Mouse (Mus musculus) hindbrain, postnatal 0 days (tissue): Measurements from ENCODE around the gene Amot. TPM values are rescaled to one million over a fixed set of nuclear protein-coding genes. Genes with fewer than 3 reads are reported as not detected.

Experiments used
- ATAC-seq: fragments of 200-750 bp; cut with Nextera tagmentation; 2 replicates; pipeline ENCODE4 v1.8.0; 2017; ENCODE audit warnings: mild to moderate bottlenecking, moderate TSS enrichment, moderate library complexity
- DNase-seq: peaks from one replicate; pipeline ENCODE4 v3.0.0-alpha.2; 2015; ENCODE audit warnings: low spot score
- H3K27ac ChIP-seq: fragments of 300-500 bp; sonication (generic); 2 replicates; pipeline ENCODE4 v1.5.1; 2014; ENCODE audit warnings: mild to moderate bottlenecking
- H3K27me3 ChIP-seq: fragments of 300-500 bp; sonication (generic); 2 replicates; pipeline ENCODE4 v1.6.1; 2014; ENCODE audit warnings: low read length, mixed read lengths; ENCODE audit not compliant: insufficient read depth
- H3K36me3 ChIP-seq: fragments of 300-500 bp; sonication (generic); 2 replicates; pipeline ENCODE4 v1.6.1; 2014; ENCODE audit warnings: low read length, mixed read lengths; ENCODE audit not compliant: insufficient read depth
- H3K4me1 ChIP-seq: fragments of 300-500 bp; sonication (generic); 2 replicates; pipeline ENCODE4 v1.6.1; 2014; ENCODE audit warnings: antibody characterized with exemption, low read length, mixed read lengths; ENCODE audit not compliant: insufficient read depth
- H3K4me2 ChIP-seq: fragments of 300-500 bp; sonication (generic); 2 replicates; pipeline ENCODE4 v1.6.1; 2014; ENCODE audit warnings: low read depth, mild to moderate bottlenecking, low read length, moderate library complexity, mixed read lengths
- H3K4me3 ChIP-seq: fragments of 300-500 bp; sonication (generic); 2 replicates; pipeline ENCODE4 v1.5.1; 2014; ENCODE audit warnings: low read length
- H3K9ac ChIP-seq: fragments of 300-500 bp; sonication (generic); replicated peaks from 2 replicates; pipeline ENCODE4 v1.6.1; 2014; ENCODE audit warnings: mild to moderate bottlenecking, low read length, moderate library complexity, mixed read lengths
- H3K9me3 ChIP-seq: fragments of 300-500 bp; sonication (generic); 2 replicates; pipeline ENCODE4 v1.6.1; 2016; ENCODE audit warnings: low read length, mixed read lengths
- CTCF ChIP-seq: IDR thresholded peaks from 2 replicates; pipeline ENCODE4 v1.5.1; 2016; ENCODE audit warnings: antibody characterized with exemption, control low read depth, low read depth
- WGBS: fragments of 180-500 bp; shearing (Covaris S2); extraction: QIAGEN DNeasy Blood & Tissue Kit; methylation state at CpG from one replicate; pipeline ENCODE4 v1.1.7; 2014; 5-methylcytosine and 5-hydroxymethylcytosine counted together
- polyA plus RNA-seq: library from polyadenylated mRNA; unstranded; fragments of >200 nt; fragmentation: Nextera tagmentation; extraction: Ambion mirVana; gene quantifications from 2 replicates; pipeline ENCODE4 v1.2.1, GENCODE M21; 2015
- total RNA-seq: library from RNA; depleted of rRNA; stranded (reverse); fragments of >200 nt; gene quantifications from 2 replicates; pipeline ENCODE4 v1.2.3, GENCODE M21; 2014

Amot gene
- total and polyA plus RNA-seq, 2 experiments from 2014 or later, result 9.4 to 29.8 TPM

DNA sequence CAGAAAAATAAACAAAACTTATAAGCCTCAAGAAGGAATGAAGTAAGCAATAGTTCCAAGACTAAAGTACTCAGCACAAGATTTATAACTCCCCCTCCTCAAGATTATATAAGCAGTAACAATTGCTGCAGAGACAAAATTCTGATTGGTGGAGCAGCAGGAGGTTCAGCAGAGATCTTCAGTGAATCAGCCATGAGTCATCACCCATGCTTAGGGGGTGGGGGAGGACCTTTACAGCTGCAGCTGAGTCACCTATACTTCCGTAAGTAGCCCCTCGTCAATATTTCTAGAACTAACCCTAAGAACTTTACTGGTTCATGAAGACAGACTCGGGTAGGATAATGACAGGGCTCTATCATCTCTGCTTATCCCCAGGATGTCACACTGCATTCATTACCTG lies 43.6 kb downstream of the Amot start:
- DNase-seq (no peak), ATAC-seq (no peak)
- no peaks in the 10 kb centered on the region for H3K27me3 ChIP-seq
- no peak overlapping the region for H3K27ac ChIP-seq
- no peaks in the 10 kb centered on the region for H3K36me3 ChIP-seq
- no peak overlapping the region for H3K9ac ChIP-seq
- H3K9me3 ChIP-seq, result no peaks in the 10 kb centered on the region
- 89% methylated on average over 3 of the region's 3 CpGs for WGBS
- H3K4me3 ChIP-seq, result no peak overlapping the region
- no peaks in the 10 kb centered on the region for H3K4me1 ChIP-seq
- TF ChIP-seq CTCF, result no peak
- H3K4me2 ChIP-seq, result no peak overlapping the region

GRCm38 (mm10) chrX:145456251-145456650 lies 48.7 kb downstream of the Amot start:
- H3K27me3 ChIP-seq, result no peaks in the 10 kb centered on the region
- H3K36me3 ChIP-seq, result no peaks in the 10 kb centered on the region
- 77% methylated on average over 4 of the region's 4 CpGs for WGBS
- no peak overlapping the region for H3K27ac ChIP-seq
- no peak overlapping the region for H3K4me3 ChIP-seq
- no peak overlapping the region for H3K4me2 ChIP-seq
- DNase-seq, result no peak
- no peak for ATAC-seq
- no peaks in the 10 kb centered on the region for H3K4me1 ChIP-seq
- no peaks in the 10 kb centered on the region for H3K9me3 ChIP-seq
- TF ChIP-seq CTCF, result no peak
- no peak overlapping the region for H3K9ac ChIP-seq

DNA sequence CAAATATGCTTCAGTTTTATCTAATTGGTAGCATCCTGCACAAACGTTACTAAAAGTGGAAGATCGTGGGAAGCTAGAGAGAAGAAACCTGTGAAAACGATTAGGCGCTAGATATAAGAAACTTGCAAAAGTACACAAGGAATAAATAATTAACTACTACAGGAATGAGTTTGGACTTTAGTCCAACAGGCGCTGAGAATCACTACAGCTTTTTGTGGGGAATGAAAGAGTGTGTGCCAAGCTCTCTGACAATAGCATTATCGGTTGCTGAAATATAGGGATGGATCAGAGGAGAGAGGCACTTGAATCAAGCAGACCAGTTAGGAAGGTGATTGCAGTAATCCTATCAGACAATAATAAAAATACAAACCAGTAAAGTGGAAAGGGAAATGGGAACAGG lies 49.4 kb downstream of the Amot start:
- WGBS, result 85% methylated on average over 6 of the region's 6 CpGs

DNA sequence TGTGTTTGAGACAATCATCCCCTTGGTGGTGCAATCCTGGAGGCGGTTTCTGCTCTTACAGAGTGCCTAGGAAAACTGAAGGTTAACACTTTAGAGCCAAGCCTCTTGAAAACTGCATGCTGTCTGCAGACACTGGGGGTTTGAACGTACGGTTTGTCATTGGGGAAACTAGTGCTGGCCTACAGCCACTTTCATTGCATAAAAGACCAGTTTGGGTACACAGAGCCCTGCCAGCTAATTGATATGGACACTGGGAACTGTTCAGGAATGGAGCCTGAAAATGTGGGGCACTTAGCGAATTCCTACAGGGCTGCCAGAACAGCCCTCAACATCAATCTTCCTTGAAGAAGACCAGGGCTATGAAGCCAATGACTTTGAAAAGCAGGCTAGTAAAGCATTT lies 50.2 kb downstream of the Amot start:
- Histone ChIP-seq H3K4me2 (no peak overlapping the region), H3K4me1 (no peaks in the 10 kb centered on the region), H3K27ac (no peak overlapping the region; the same call in 1 of the 2 replicates), H3K9ac (no peak overlapping the region), H3K9me3 (no peaks in the 10 kb centered on the region), H3K36me3 (no peaks in the 10 kb centered on the region), H3K27me3 (no peaks in the 10 kb centered on the region), H3K4me3 (no peak overlapping the region)
- no peak for TF ChIP-seq CTCF
- ATAC-seq (peak; percentile 62), DNase-seq (peak; percentile 48)
- 67% methylated on average over 4 of the region's 4 CpGs for WGBS

More for the DNA sequence above, 49.4 kb downstream of the Amot start:
- no peak overlapping the region for H3K4me2 ChIP-seq
- no peak for TF ChIP-seq CTCF
- no peaks in the 10 kb centered on the region for H3K4me1 ChIP-seq
- H3K9ac ChIP-seq, result no peak overlapping the region
- H3K4me3 ChIP-seq, result no peak overlapping the region
- no peaks in the 10 kb centered on the region for H3K27me3 ChIP-seq
- H3K9me3 ChIP-seq, result no peaks in the 10 kb centered on the region
- ATAC-seq (no peak), DNase-seq (no peak)
- no peaks in the 10 kb centered on the region for H3K36me3 ChIP-seq
- H3K27ac ChIP-seq, result no peak overlapping the region

DNA sequence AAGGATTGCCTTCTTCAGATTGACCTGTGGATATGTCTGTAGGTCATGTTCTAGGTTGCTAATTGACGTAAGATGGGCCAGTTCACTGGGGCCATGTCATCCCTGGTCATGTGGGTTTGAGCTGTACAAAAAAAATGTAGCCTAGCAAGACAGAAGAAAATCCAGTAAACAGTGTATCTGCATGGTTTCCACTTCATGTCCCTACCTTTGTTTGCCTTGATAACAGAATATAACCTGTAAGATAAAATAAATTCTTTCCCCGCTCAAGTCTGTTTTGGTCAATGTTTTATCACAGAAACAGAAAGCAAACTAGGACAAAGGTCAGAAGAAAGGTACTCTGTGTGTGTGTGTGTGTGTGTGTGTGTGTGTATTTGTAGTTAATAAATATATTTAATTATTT lies 63.5 kb downstream of the Amot start:
- H3K36me3 ChIP-seq, result no peaks in the 10 kb centered on the region
- no peak overlapping the region for H3K27ac ChIP-seq
- ATAC-seq (no peak), DNase-seq (no peak)
- no peak overlapping the region for H3K4me2 ChIP-seq
- no peaks in the 10 kb centered on the region for H3K9me3 ChIP-seq
- H3K4me3 ChIP-seq, result no peak overlapping the region
- H3K4me1 ChIP-seq, result no peaks in the 10 kb centered on the region
- no peak overlapping the region for H3K9ac ChIP-seq
- WGBS, result 99% methylated on average over 2 of the region's 2 CpGs
- H3K27me3 ChIP-seq, result no peaks in the 10 kb centered on the region
- TF ChIP-seq CTCF, result no peak

GRCm38 (mm10) chrX:145433652-145434051 lies 71.3 kb downstream of the Amot start:
- 75% methylated on average over 4 of the region's 4 CpGs for WGBS
- Histone ChIP-seq H3K9ac (no peak overlapping the region), H3K36me3 (no peaks in the 10 kb centered on the region), H3K4me1 (no peaks in the 10 kb centered on the region), H3K4me3 (no peak overlapping the region), H3K9me3 (no peaks in the 10 kb centered on the region), H3K27me3 (no peaks in the 10 kb centered on the region), H3K27ac (no peak overlapping the region), H3K4me2 (no peak overlapping the region)
- no peak for TF ChIP-seq CTCF
- no peak for DNase-seq
- no peak for ATAC-seq

DNA sequence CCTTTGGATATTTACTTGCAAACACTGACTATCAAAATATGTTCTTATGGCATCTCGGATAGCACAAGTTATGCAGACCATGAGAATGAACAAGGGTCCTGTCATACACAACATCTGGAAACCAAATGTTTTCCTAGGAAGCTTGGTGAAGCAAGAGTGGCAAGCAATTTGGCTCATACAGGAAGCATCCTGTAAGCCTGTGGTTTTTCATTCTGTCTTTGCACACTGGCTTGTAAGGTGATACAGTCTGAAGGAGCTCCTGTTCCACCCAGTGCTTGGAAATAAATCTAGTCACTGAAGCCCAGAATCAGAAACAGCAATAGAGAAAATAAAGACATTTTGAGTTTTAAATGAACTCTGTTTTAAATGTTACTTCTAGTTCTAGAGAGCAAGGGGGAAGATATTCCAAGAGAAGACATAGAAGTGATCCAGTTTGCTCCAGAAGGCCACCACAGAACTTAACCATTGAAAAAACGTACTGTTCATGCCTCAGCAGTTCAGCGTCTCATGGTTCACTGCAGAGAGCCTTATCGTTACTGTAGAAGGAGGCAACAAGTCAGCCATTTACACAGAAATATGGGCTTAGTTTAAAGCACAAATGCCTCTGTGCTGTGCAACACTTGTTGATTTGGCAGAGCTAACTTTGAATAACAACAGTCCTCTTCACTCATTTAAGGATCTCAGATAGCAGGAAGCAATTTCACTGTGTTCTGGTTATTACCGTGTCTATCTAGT lies 74.0 kb downstream of the Amot start:
- TF ChIP-seq CTCF, result no peak
- 83% methylated on average over 5 of the region's 5 CpGs for WGBS
- no peaks in the 10 kb centered on the region for H3K36me3 ChIP-seq

More for the DNA sequence above, 74.0 kb downstream of the Amot start:
- Histone ChIP-seq H3K9ac (no peak overlapping the region), H3K9me3 (no peaks in the 10 kb centered on the region), H3K4me2 (no peak overlapping the region), H3K27me3 (no peaks in the 10 kb centered on the region), H3K4me3 (no peak overlapping the region), H3K27ac (no peak overlapping the region), H3K4me1 (no peaks in the 10 kb centered on the region)
- ATAC-seq, result no peak
- DNase-seq, result no peak
